Mouse (Mus musculus) ES-E14 (cell line): ENCODE results near the gene Brf1.

Source experiments
- CHD2 ChIP-seq: IDR thresholded peaks from 2 replicates; pipeline ENCODE4 v1.6.1; 2014; ENCODE audit warnings: mild to moderate bottlenecking, low read depth, low read length, inconsistent platforms
- HCFC1 ChIP-seq: IDR thresholded peaks from 2 replicates; pipeline ENCODE4 v1.6.1; 2012; ENCODE audit warnings: low read length, inconsistent platforms, borderline replicate concordance; ENCODE audit not compliant: insufficient read depth
- MAFK ChIP-seq: IDR thresholded peaks from 2 replicates; pipeline ENCODE4 v1.6.1; 2014; ENCODE audit warnings: mild to moderate bottlenecking, low read depth, low read length, inconsistent platforms; ENCODE audit not compliant: insufficient read depth

DNA sequence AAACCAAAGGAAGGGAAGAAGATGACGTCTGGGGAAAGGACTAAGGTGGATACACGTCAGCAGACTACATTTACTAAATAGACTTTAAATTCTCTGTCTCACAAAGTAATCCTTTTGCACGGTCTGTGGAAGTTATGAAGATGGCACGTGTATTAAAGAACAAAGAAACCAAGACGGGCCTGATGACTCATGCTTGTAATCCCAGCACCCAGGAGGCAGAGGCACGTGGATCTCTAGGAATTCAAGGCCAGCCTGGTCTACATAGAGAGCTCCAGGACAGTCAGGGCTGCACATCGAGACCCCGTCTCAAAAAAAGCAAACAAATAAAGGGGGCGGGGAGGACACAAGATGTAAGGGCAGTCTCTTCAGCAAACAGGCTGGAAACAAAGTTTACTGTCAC is 25.8 kb downstream of the Brf1 start:
- no peak for TF ChIP-seq MAFK
- TF ChIP-seq HCFC1 = no peak
- no peak for TF ChIP-seq CHD2
